Mouse (Mus musculus) midbrain, postnatal 0 days (tissue): Measurements from ENCODE around the gene C1qa. TPM values are rescaled to one million over a fixed set of nuclear protein-coding genes. Genes with fewer than 3 reads are reported as not detected.

Experiments used
- ATAC-seq: fragments of 200-750 bp; cut with Nextera tagmentation; 2 replicates; pipeline ENCODE4 v1.8.0; 2017; ENCODE audit warnings: moderate number of reproducible peaks, mild to moderate bottlenecking, moderate TSS enrichment, moderate library complexity; ENCODE audit not compliant: low FRiP score
- DNase-seq: peaks from one replicate; pipeline ENCODE4 v3.0.0-alpha.2; 2015; ENCODE audit warnings: low spot score
- H3K27ac ChIP-seq: fragments of 300-500 bp; sonication (generic); 2 replicates; pipeline ENCODE4 v1.5.1; 2014; ENCODE audit warnings: low read depth, mild to moderate bottlenecking, low read length, mixed read lengths
- H3K27me3 ChIP-seq: fragments of 300-500 bp; sonication (generic); 2 replicates; pipeline ENCODE4 v1.6.1; 2014; ENCODE audit warnings: low read length, control low read depth, mixed read lengths; ENCODE audit not compliant: insufficient read depth
- H3K36me3 ChIP-seq: fragments of 300-500 bp; sonication (generic); 2 replicates; pipeline ENCODE4 v1.6.1; 2014; ENCODE audit warnings: low read length, control low read depth, mixed read lengths; ENCODE audit not compliant: insufficient read depth
- H3K4me1 ChIP-seq: fragments of 300-500 bp; sonication (generic); 2 replicates; pipeline ENCODE4 v1.6.1; 2014; ENCODE audit warnings: mild to moderate bottlenecking, control low read depth, antibody characterized with exemption, low read length, mixed read lengths; ENCODE audit not compliant: insufficient read depth
- H3K4me2 ChIP-seq: fragments of 300-500 bp; sonication (generic); 2 replicates; pipeline ENCODE4 v1.6.1; 2014; ENCODE audit warnings: low read depth, mild to moderate bottlenecking, low read length, mixed read lengths; ENCODE audit not compliant: poor library complexity, severe bottlenecking
- H3K4me3 ChIP-seq: fragments of 300-500 bp; sonication (generic); 2 replicates; pipeline ENCODE4 v1.5.1; 2014; ENCODE audit warnings: low read depth, mild to moderate bottlenecking, low read length, moderate library complexity
- H3K9ac ChIP-seq: fragments of 300-500 bp; sonication (generic); replicated peaks from 2 replicates; pipeline ENCODE4 v1.6.1; 2014; ENCODE audit warnings: mild to moderate bottlenecking, low read length, moderate library complexity, mixed read lengths; ENCODE audit not compliant: poor library complexity, severe bottlenecking
- H3K9me3 ChIP-seq: fragments of 300-500 bp; sonication (generic); 2 replicates; pipeline ENCODE4 v1.6.1; 2016; ENCODE audit warnings: low read length, control low read depth
- CTCF ChIP-seq: IDR thresholded peaks from 2 replicates; pipeline ENCODE4 v1.5.1; 2016; ENCODE audit warnings: antibody characterized with exemption, mild to moderate bottlenecking
- WGBS: fragments of 180-500 bp; shearing (Covaris S2); extraction: QIAGEN DNeasy Blood & Tissue Kit; methylation state at CpG from one replicate; pipeline ENCODE4 v1.1.7; 2014; 5-methylcytosine and 5-hydroxymethylcytosine counted together
- polyA plus RNA-seq: library from polyadenylated mRNA; unstranded; fragments of >200 nt; fragmentation: Nextera tagmentation; extraction: Ambion mirVana; gene quantifications from 2 replicates; pipeline ENCODE4 v1.2.1, GENCODE M21; 2015
- total RNA-seq: library from RNA; depleted of rRNA; stranded (reverse); fragments of >200 nt; gene quantifications from 2 replicates; pipeline ENCODE4 v1.2.3, GENCODE M21; 2014

The C1qa gene
- total and polyA plus RNA-seq, 2 experiments from 2014 or later, result 38.8 to 48.8 TPM

DNA sequence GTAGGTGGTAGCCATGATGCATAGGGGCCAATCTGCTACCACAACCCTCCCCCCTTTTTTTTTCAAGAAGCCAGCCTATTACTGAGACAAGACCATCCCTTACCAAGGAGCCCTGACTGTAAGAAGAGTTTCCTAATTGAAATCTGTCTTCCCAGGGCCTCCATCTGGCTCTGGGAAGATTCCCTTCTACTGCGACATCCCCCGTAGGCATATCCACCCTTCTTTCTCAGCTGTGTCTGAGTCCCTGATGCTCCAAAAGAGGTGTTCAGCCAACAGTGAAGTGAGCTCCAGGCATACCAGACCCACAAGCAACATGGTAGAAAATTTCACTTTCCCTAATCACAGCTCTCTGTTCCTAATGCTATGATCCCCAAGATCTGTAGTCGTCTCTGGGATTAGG is 20.9 kb upstream of the C1qa start:
- ATAC-seq (no peak), DNase-seq (no peak)
- Histone ChIP-seq H3K4me2 (no peak overlapping the region), H3K27ac (no peak overlapping the region), H3K4me1 (peaks cover 9% of the 10 kb centered on the region; the same call in 1 of the 2 replicates), H3K36me3 (no peaks in the 10 kb centered on the region), H3K9ac (no peak overlapping the region), H3K4me3 (no peak overlapping the region), H3K9me3 (no peaks in the 10 kb centered on the region), H3K27me3 (no peaks in the 10 kb centered on the region)
- WGBS, result 83% methylated on average over 3 of the region's 3 CpGs
- no peak for TF ChIP-seq CTCF

DNA sequence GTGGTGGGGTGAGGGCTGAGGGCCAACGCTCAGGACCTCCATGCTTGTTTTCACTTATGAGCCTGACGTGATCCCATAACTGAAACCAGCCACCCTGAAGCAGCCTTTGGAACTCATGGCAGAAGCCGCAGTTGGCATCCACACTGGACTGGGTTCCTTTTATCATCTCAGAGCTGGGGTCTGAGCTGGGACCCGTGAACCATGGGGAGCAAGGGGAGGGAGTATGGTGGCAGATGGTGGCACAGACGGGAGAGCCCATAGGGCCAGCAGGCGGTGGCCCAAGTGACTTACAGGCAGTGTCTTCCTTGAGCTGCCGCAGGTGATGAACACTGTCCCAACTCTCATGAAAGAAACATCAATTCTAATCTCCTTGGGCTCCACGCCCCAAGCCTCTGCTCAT is 20.2 kb upstream of the C1qa start:
- H3K9me3 ChIP-seq, result no peaks in the 10 kb centered on the region
- H3K4me3 ChIP-seq, result no peak overlapping the region
- no peak for ATAC-seq
- no peaks in the 10 kb centered on the region for H3K36me3 ChIP-seq
- 78% methylated on average over 8 of the region's 8 CpGs for WGBS
- no peak for DNase-seq
- H3K9ac ChIP-seq, result no peak overlapping the region
- no peaks in the 10 kb centered on the region for H3K27me3 ChIP-seq
- no peak overlapping the region for H3K4me2 ChIP-seq
- H3K27ac ChIP-seq, result no peak overlapping the region
- no peak for TF ChIP-seq CTCF
- H3K4me1 ChIP-seq, result peaks cover 9% of the 10 kb centered on the region; the same call in 1 of the 2 replicates

GRCm38 (mm10) chr4:136917165-136917524 is 18.5 kb upstream of the C1qa start:
- WGBS, result 39% methylated on average over 7 of the region's 7 CpGs
- no peak overlapping the region for H3K9ac ChIP-seq
- H3K27me3 ChIP-seq, result no peaks in the 10 kb centered on the region
- DNase-seq (no peak), ATAC-seq (no peak)
- no peak for TF ChIP-seq CTCF
- H3K4me2 ChIP-seq, result no peak overlapping the region
- no peak overlapping the region; the same call in 1 of the 2 replicates for H3K27ac ChIP-seq
- peaks cover 9% of the 10 kb centered on the region; the same call in 1 of the 2 replicates for H3K4me1 ChIP-seq
- no peak overlapping the region for H3K4me3 ChIP-seq
- H3K9me3 ChIP-seq, result no peaks in the 10 kb centered on the region
- H3K36me3 ChIP-seq, result no peaks in the 10 kb centered on the region

DNA sequence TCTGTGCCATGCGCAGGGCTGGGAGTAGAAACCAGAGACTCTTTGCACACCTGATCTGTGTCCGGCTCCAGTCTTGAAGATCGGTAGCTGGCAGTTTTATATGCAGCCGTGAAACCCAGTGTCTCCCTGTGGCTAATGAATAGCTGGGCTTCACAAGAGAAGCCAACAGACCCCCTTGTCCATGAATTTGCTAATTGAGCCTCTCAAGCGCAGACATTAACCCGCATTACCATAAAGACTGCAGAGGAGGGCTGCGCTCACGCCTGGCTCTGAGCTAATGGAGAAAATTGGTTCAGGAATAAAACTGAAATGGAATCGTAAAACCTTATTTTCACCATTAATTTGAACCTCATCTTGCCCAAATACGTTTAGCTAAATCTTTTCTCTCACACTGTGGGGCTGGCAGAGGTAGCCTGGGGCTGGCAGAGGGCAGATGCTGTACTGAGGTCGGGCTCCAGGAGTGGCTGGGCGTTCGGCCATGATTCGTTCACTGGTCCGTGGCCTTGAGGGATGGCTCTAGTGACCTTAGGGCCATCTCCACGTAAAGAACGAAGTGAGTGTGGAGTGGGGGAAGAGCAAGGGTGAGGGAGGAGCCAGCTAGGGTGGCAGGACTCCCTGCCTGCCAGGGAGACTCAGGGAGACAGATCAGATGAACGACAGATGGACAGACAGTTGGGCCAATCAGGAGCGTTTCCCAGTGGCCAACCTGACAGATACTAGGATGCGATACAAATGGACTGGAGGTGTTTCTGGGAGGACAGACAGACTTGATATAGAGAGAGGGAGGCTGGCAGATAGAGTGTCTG is 18.0 kb upstream of the C1qa start:
- no peak overlapping the region for H3K9ac ChIP-seq
- WGBS, result 47% methylated on average over 20 of the region's 20 CpGs
- no peaks in the 10 kb centered on the region for H3K36me3 ChIP-seq
- DNase-seq, result peak; percentile 47
- H3K4me2 ChIP-seq, result no peak overlapping the region
- no peak for ATAC-seq
- no peak for TF ChIP-seq CTCF
- H3K27ac ChIP-seq, result no peak overlapping the region; the same call in 1 of the 2 replicates
- no peaks in the 10 kb centered on the region for H3K27me3 ChIP-seq
- H3K9me3 ChIP-seq, result no peaks in the 10 kb centered on the region
- H3K4me1 ChIP-seq, result peaks cover 10% of the 10 kb centered on the region; the same call in 1 of the 2 replicates
- no peak overlapping the region for H3K4me3 ChIP-seq

DNA sequence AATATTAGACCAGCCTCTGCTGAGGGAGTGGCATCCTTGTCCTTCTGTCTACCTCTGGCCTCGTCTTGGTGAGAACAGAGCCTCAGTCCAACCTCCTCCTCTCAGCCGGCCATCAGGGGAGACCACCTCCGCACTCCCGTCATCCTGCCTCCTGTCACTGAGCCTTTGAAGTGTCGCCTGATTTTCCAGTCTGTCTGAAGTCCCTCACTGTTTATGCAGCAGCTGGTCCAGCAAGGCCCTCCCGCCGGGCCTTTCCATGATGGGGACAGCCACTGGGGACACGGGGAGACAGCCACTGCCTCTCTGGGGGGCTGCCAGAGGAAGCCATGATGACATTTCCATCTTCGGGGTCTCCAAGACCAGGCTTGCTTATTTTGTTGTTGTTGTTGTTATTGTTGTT is 14.2 kb upstream of the C1qa start:
- Histone ChIP-seq H3K4me1 (peaks cover 13% of the 10 kb centered on the region; the same call in 1 of the 2 replicates), H3K9ac (no peak overlapping the region), H3K36me3 (no peaks in the 10 kb centered on the region), H3K27ac (no peak overlapping the region), H3K4me2 (no peak overlapping the region), H3K27me3 (no peaks in the 10 kb centered on the region), H3K4me3 (no peak overlapping the region), H3K9me3 (no peaks in the 10 kb centered on the region)
- WGBS, result 11% methylated on average over 9 of the region's 9 CpGs
- TF ChIP-seq CTCF, result no peak
- no peak for DNase-seq
- no peak for ATAC-seq

DNA sequence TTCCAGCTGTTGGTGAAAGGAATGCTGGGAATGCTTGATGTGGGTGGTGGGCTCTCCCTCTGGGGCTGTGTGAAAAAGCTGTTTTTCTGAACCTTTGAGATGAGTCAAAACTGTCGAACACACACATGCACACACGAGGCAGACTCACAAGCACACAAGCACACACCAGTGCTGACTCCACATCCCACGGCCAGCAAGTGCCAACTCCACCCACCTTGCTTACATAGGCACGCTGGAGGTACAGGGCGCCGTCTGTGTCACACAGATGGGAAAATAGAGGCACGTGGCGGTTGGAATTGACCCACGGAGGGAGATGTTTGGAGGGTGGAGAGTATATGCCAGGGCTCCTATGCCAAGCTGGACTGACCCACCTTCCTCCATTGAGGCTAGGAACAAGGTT is 13.2 kb upstream of the C1qa start:
- H3K9ac ChIP-seq, result no peak overlapping the region
- no peaks in the 10 kb centered on the region for H3K9me3 ChIP-seq
- H3K4me2 ChIP-seq, result 0 out of 2 replicates have a peak overlapping the region, but pooled peaks have one; percentile 18
- peaks cover 7% of the 10 kb centered on the region; the same call in 1 of the 2 replicates for H3K4me1 ChIP-seq
- no peaks in the 10 kb centered on the region for H3K36me3 ChIP-seq
- 36% methylated on average over 9 of the region's 9 CpGs for WGBS
- H3K27ac ChIP-seq, result no peak overlapping the region
- no peak overlapping the region for H3K4me3 ChIP-seq
- ATAC-seq (no peak), DNase-seq (no peak)
- no peaks in the 10 kb centered on the region for H3K27me3 ChIP-seq
- TF ChIP-seq CTCF, result no peak
